Mouse (Mus musculus) 3134 (cell line): ENCODE results near the gene Tmem120b.

Experiments
- DNase-seq: peaks from one replicate; pipeline ENCODE4 v3.0.0-alpha.2; 2011; ENCODE audit warnings: low spot score; ENCODE audit not compliant: insufficient read length; ENCODE audit errors: extremely low read depth

Tmem120b gene

GRCm38 (mm10) chr5:123125638-123126406 is 57.6 kb downstream of the Tmem120b start:
- no peak for DNase-seq

- DNase-seq, result no peak
Measured at GRCm38 (mm10) chr5:123127031-123127430, 58.8 kb downstream of the Tmem120b start.

- no peak for DNase-seq
Measured at GRCm38 (mm10) chr5:123128426-123129169, 60.4 kb downstream of the Tmem120b start.

- no peak for DNase-seq
Measured at GRCm38 (mm10) chr5:123129170-123129757, 61.0 kb downstream of the Tmem120b start.

GRCm38 (mm10) chr5:123130030-123130813 is 62.0 kb downstream of the Tmem120b start:
- DNase-seq, result no peak

- DNase-seq, result no peak
Measured at GRCm38 (mm10) chr5:123130814-123131148, 62.6 kb downstream of the Tmem120b start.

GRCm38 (mm10) chr5:123132308-123133071 is 64.3 kb downstream of the Tmem120b start, which contains the start of gene Rhof:
TSS of gene Rhof (minus strand) at chr5:123132692.
- no peak for DNase-seq

- peak; percentile 72 for DNase-seq
Measured at GRCm38 (mm10) chr5:123133083-123133783, 65.0 kb downstream of the Tmem120b start.

- DNase-seq, result no peak
Measured at GRCm38 (mm10) chr5:123133784-123134143, 65.5 kb downstream of the Tmem120b start.

- DNase-seq, result peak; percentile 80
Measured at GRCm38 (mm10) chr5:123134186-123134874, 66.1 kb downstream of the Tmem120b start.

GRCm38 (mm10) chr5:123134875-123135382 is 66.7 kb downstream of the Tmem120b start:
- no peak for DNase-seq

GRCm38 (mm10) chr5:123135471-123136360 is 67.5 kb downstream of the Tmem120b start:
- peak; percentile 93 for DNase-seq

- DNase-seq, result peak; percentile 85
Measured at GRCm38 (mm10) chr5:123136361-123137043, 68.3 kb downstream of the Tmem120b start.

- DNase-seq, result peak; percentile 89
Measured at GRCm38 (mm10) chr5:123137044-123137909, 69.1 kb downstream of the Tmem120b start.

GRCm38 (mm10) chr5:123137910-123138229 is 69.7 kb downstream of the Tmem120b start:
- DNase-seq, result no peak

- peak; percentile 94 for DNase-seq
Measured at GRCm38 (mm10) chr5:123138230-123138911, 70.2 kb downstream of the Tmem120b start.
